Mouse (Mus musculus) testis, adult 2 months (tissue): Measurements from ENCODE around the gene Inka1. TPM values are rescaled to one million over a fixed set of nuclear protein-coding genes. Genes with fewer than 3 reads are reported as not detected.

Experiments
- H3K27ac ChIP-seq: fragments of 200-500 bp; 2 replicates; pipeline ENCODE4 v1.5.1; 2012; ENCODE audit warnings: low read depth, low read length; ENCODE audit not compliant: control insufficient read depth, insufficient read depth
- H3K27me3 ChIP-seq: fragments of 200-500 bp; 2 replicates; pipeline ENCODE4 v1.6.1; 2012; ENCODE audit warnings: mild to moderate bottlenecking, low read length, moderate library complexity; ENCODE audit not compliant: control insufficient read depth, insufficient read depth
- H3K36me3 ChIP-seq: fragments of 200-500 bp; 2 replicates; pipeline ENCODE4 v1.6.1; 2012; ENCODE audit warnings: mild to moderate bottlenecking, low read length; ENCODE audit not compliant: control insufficient read depth, insufficient read depth
- H3K4me1 ChIP-seq: fragments of 200-500 bp; 2 replicates; pipeline ENCODE4 v1.6.1; 2012; ENCODE audit warnings: low read length; ENCODE audit not compliant: control insufficient read depth, insufficient read depth
- H3K4me3 ChIP-seq: fragments of 200-500 bp; 2 replicates; pipeline ENCODE4 v1.5.1; 2012; ENCODE audit warnings: low read depth, mild to moderate bottlenecking, low read length, moderate library complexity, mixed read lengths; ENCODE audit not compliant: control insufficient read depth
- CTCF ChIP-seq: fragments of 200-500 bp; IDR thresholded peaks from 2 replicates; pipeline ENCODE4 v1.5.1; 2012; ENCODE audit warnings: low read depth, mild to moderate bottlenecking, inconsistent platforms, low read length, moderate library complexity; ENCODE audit not compliant: control insufficient read depth, insufficient read depth, insufficient replicate concordance
- POLR2A ChIP-seq: fragments of 200-500 bp; IDR thresholded peaks from 2 replicates; pipeline ENCODE4 v1.6.1; 2012; ENCODE audit warnings: low read depth, mild to moderate bottlenecking, inconsistent platforms, low read length, moderate library complexity; ENCODE audit not compliant: control insufficient read depth
- polyA plus RNA-seq: library from polyadenylated mRNA; depleted of rRNA; stranded (reverse); fragments of >200 nt; gene quantifications from 2 replicates; pipeline ENCODE4 v1.2.3, GENCODE M21; 2012; rRNA removed

The Inka1 gene
- polyA plus RNA-seq, 1 experiment, result 0.57 TPM

GRCm38 (mm10) chr9:107935790-107936214, 49.9 kb downstream of the Inka1 start:
- Histone ChIP-seq H3K27ac (no peak overlapping the region), H3K36me3 (no peaks in the 10 kb centered on the region), H3K4me3 (peak overlapping the region; percentile 86), H3K4me1 (peaks cover 13% of the 10 kb centered on the region), H3K27me3 (no peaks in the 10 kb centered on the region)
- TF ChIP-seq POLR2A (no peak), CTCF (no peak)

DNA sequence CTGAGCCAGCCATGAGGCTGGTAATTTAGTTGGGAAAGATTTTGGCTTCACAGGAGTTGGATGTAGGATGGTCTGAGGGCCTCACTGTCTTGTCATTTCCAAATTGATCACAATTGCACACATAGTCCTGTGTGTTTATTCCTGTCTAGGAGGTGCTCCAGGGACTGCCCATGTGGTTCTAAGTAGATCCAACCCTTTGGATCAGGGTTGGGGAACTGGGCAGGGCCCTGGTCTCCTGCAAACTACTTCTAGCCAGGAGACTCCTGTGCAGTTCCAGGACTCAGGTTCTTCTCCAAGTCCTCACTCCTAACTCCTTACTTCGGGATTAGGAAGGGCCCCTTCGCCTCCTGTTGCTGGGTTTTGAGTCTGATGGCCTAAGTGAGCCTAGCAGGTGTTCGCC, 50.3 kb downstream of the Inka1 start, which contains the start of gene Camkv:
Camkv (plus strand) TSS at position 301 of the 400 bp plus-strand sequence.
- Histone ChIP-seq H3K27me3 (no peaks in the 10 kb centered on the region), H3K4me1 (peaks cover 13% of the 10 kb centered on the region), H3K4me3 (peak within 1 kb of the TSS; percentile 86), H3K27ac (no peak within 1 kb of the TSS), H3K36me3 (no peaks in the 10 kb centered on the region)
- TF ChIP-seq POLR2A, result no peak
- no peak for TF ChIP-seq CTCF

Other genes with a start within 250 kb of the Inka1 start
- gene Rbm5, start 214.9 kb downstream of the Inka1 start, polyA plus RNA-seq, result 52.0 and 57.8 TPM in 2 replicates
- 26.8 and 28.1 TPM in 2 replicates for gene Rbm6, start 112.6 kb downstream of the Inka1 start, polyA plus RNA-seq
- gene Mon1a, start 97.7 kb downstream of the Inka1 start, polyA plus RNA-seq, result 14.1 and 14.9 TPM in 2 replicates
- gene Mst1r, start 79.0 kb downstream of the Inka1 start, polyA plus RNA-seq, result 4.3 and 4.6 TPM in 2 replicates
- 360 and 372 TPM in 2 replicates for gene Actl11, start 57.4 kb downstream of the Inka1 start, polyA plus RNA-seq
- gene Camkv, start 50.2 kb downstream of the Inka1 start, polyA plus RNA-seq, result 6.5 and 6.6 TPM in 2 replicates
- gene Traip, start 35.7 kb downstream of the Inka1 start, polyA plus RNA-seq, result 3.4 and 4.1 TPM in 2 replicates
- 2.0 and 3.5 TPM in 2 replicates for gene Uba7, start 10.4 kb downstream of the Inka1 start, polyA plus RNA-seq
- not detected in 2 replicates for gene Gm20661, start 2.8 kb downstream of the Inka1 start, polyA plus RNA-seq
- gene Cdhr4, start 6.6 kb upstream of the Inka1 start, polyA plus RNA-seq, result 387 and 461 TPM in 2 replicates
- gene Gm20662, start 10.5 kb upstream of the Inka1 start, polyA plus RNA-seq, result 282 and 285 TPM in 2 replicates
- 247 and 280 TPM in 2 replicates for gene Ip6k1, start 16.6 kb upstream of the Inka1 start, polyA plus RNA-seq
- gene Gmppb, start 63.4 kb upstream of the Inka1 start, polyA plus RNA-seq, result 21.5 and 21.6 TPM in 2 replicates
- gene Amigo3, start 67.3 kb upstream of the Inka1 start, polyA plus RNA-seq, result 1.3 and 1.4 TPM in 2 replicates
- 0.59 and 0.90 TPM in 2 replicates for gene Mst1, start 94.6 kb upstream of the Inka1 start, polyA plus RNA-seq
- gene Rnf123, start 97.5 kb upstream of the Inka1 start, polyA plus RNA-seq, result 82.8 and 86.7 TPM in 2 replicates
- 19.2 and 21.2 TPM in 2 replicates for gene Apeh, start 108.7 kb upstream of the Inka1 start, polyA plus RNA-seq
- 1.2 TPM in 2 replicates for gene Bsn, start 204.5 kb upstream of the Inka1 start, polyA plus RNA-seq